Mouse (Mus musculus) adrenal gland, adult 18-20 months (tissue): ENCODE results near the gene Vps53. TPM values are rescaled to one million over a fixed set of nuclear protein-coding genes. Genes with fewer than 3 reads are reported as not detected.

Experiments used
- DNase-seq, 2 experiments: peaks; one replicate each; pipeline ENCODE4 v3.0.0; 2021 to 2022; ENCODE audit warnings: low spot score in 2 of 2
- total RNA-seq, 2 experiments: library from RNA; stranded (reverse); gene quantifications; 1 replicate in 1 of 2; 2 replicates in 1 of 2; pipeline ENCODE4 v1.2.3; 2021

The Vps53 gene
- total RNA-seq, 2 experiments from 2014 or later = 44.7 to 49.4 TPM

- no peak for DNase-seq
Measured at GRCm38 (mm10) chr11:76121086-76121485, 58.4 kb downstream of the Vps53 start.

GRCm38 (mm10) chr11:76120407-76120901 is 59.0 kb downstream of the Vps53 start:
- DNase-seq = no peak

GRCm38 (mm10) chr11:76110416-76110815 is 69.0 kb downstream of the Vps53 start:
- DNase-seq = no peak

GRCm38 (mm10) chr11:76106551-76107496 is 72.6 kb downstream of the Vps53 start:
- DNase-seq = no peak

- DNase-seq = no peak
Measured at GRCm38 (mm10) chr11:76101154-76101553, 78.3 kb downstream of the Vps53 start.

GRCm38 (mm10) chr11:76099193-76099975 is 80.1 kb downstream of the Vps53 start:
- DNase-seq = no peak

GRCm38 (mm10) chr11:76093610-76094009 is 85.8 kb downstream of the Vps53 start:
- DNase-seq = no peak

- DNase-seq = peak; percentile 59 to 66
Measured at GRCm38 (mm10) chr11:76089776-76090175, 89.7 kb downstream of the Vps53 start.

GRCm38 (mm10) chr11:76088506-76088905 is 90.9 kb downstream of the Vps53 start:
- DNase-seq = no peak

- peak; percentile 52 to 72 for DNase-seq
Measured at GRCm38 (mm10) chr11:76085898-76086591, 93.4 kb downstream of the Vps53 start.

GRCm38 (mm10) chr11:76084943-76085342 is 94.5 kb downstream of the Vps53 start:
- DNase-seq = no peak

GRCm38 (mm10) chr11:76083941-76084367 is 95.5 kb downstream of the Vps53 start:
- peak in 1 of 2 experiments; percentile 5 for DNase-seq

GRCm38 (mm10) chr11:76081048-76081640 is 98.3 kb downstream of the Vps53 start:
- no peak for DNase-seq

GRCm38 (mm10) chr11:76080293-76080692 is 99.2 kb downstream of the Vps53 start:
- DNase-seq = no peak

- DNase-seq = no peak
Measured at GRCm38 (mm10) chr11:76077341-76077740, 102.1 kb downstream of the Vps53 start.

GRCm38 (mm10) chr11:76074296-76075093 is 105.0 kb downstream of the Vps53 start:
- DNase-seq = no peak

- no peak for DNase-seq
Measured at GRCm38 (mm10) chr11:76069816-76070215, 109.6 kb downstream of the Vps53 start.

GRCm38 (mm10) chr11:76066563-76067156 is 112.8 kb downstream of the Vps53 start:
- no peak for DNase-seq

GRCm38 (mm10) chr11:76065521-76066095 is 113.8 kb downstream of the Vps53 start:
- no peak for DNase-seq
